In the genomic region with DNA sequence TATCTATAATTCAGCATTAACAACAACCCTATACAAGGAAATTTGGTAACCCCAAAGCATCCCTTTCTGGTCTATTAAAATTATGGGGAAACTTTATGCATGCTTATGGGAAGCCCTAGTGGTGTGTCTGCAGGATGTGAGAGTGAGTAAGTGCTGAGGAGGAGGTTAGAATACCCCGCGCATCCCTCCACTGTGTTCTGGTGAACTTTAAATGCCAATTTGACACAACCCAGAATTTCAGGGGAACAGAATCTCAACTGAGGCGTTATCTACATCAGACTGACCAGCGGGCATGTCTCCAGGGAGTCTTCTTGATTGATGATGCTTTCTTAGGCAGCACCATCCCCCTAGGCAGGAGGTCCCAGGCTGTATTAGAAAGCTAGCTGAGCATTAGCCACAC, we compare ENCODE assay signal across 34 mouse cellular contexts. TPM values are rescaled to one million over a fixed set of nuclear protein-coding genes. Genes with fewer than 3 reads are reported as not detected.
DNase-seq lines count a peak whose midpoint lies in the region; ATAC-seq and TF ChIP-seq lines count a peak whose summit lies in the region.
"Had no signal": no experiment of that assay in that cellular context is flagged by ENCODE, and none has a peak within 500 bp of the region (broad histone marks: within the 10 kb centered on the region; RNA-seq: fewer than 3 reads in every experiment).

No protein-coding gene starts in this region.

- H3K4me2 ChIP-seq in hindbrain, embryonic 13.5 days = no peak overlapping the region
- H3K4me2 ChIP-seq: embryonic facial prominence, embryonic 13.5 days; forebrain, embryonic 12.5 days; forebrain, embryonic 15.5 days; heart, embryonic 11.5 days; hindbrain, embryonic 15.5 days had no signal

- H3K9me3 ChIP-seq in hindbrain, embryonic 10.5 days = no peaks in the 10 kb centered on the region
- H3K9me3 ChIP-seq in hindbrain, embryonic 13.5 days = no peaks in the 10 kb centered on the region
- H3K9me3 ChIP-seq: embryonic facial prominence, embryonic 10.5 days; embryonic facial prominence, embryonic 13.5 days; forebrain, embryonic 12.5 days; forebrain, embryonic 15.5 days; hindbrain, embryonic 15.5 days had no signal

- no peak for TF ChIP-seq CTCF in gastrocnemius, adult 2 months (IDR thresholded peaks at IDR 0.05)

- no peak for ATAC-seq in hindbrain, embryonic 13.5 days (ENCODE audit: low FRiP score)
- ATAC-seq: forebrain, embryonic 15.5 days; inflammation-experienced regulatory T-cells, adult 6 months; intestine, embryonic 16.5 days; Patski had no signal

- intact Hi-C loops in gastrocnemius, adult 2 months (cut with DNase I) = no loop called here

- no peak overlapping the region for H3K9ac ChIP-seq in hindbrain, embryonic 13.5 days
- H3K9ac ChIP-seq: embryonic facial prominence, embryonic 13.5 days; forebrain, embryonic 12.5 days; forebrain, embryonic 15.5 days; hindbrain, embryonic 15.5 days had no signal

- H3K4me1 ChIP-seq in hindbrain, embryonic 10.5 days (replicated peaks) = peaks cover 15% of the 10 kb centered on the region
- 0 out of 2 replicates have a peak, but pooled peaks cover 11% of the 10 kb centered on the region for H3K4me1 ChIP-seq in hindbrain, embryonic 13.5 days (replicated peaks)
- H3K4me1 ChIP-seq: forebrain, embryonic 15.5 days; hindbrain, embryonic 15.5 days had no signal

- H3K36me3 ChIP-seq in hindbrain, embryonic 10.5 days = no peaks in the 10 kb centered on the region
- no peaks in the 10 kb centered on the region for H3K36me3 ChIP-seq in hindbrain, embryonic 13.5 days
- H3K36me3 ChIP-seq: embryonic facial prominence, embryonic 10.5 days; embryonic facial prominence, embryonic 13.5 days; forebrain, embryonic 12.5 days; forebrain, embryonic 15.5 days; hindbrain, embryonic 15.5 days had no signal

- no peak overlapping the region for H3K27ac ChIP-seq in hindbrain, embryonic 10.5 days
- H3K27ac ChIP-seq in hindbrain, embryonic 13.5 days = no peak overlapping the region
- H3K27ac ChIP-seq in gastrocnemius, adult 2 months = no peak overlapping the region
- H3K27ac ChIP-seq: embryonic facial prominence, embryonic 10.5 days; embryonic facial prominence, embryonic 13.5 days; forebrain, embryonic 12.5 days; forebrain, embryonic 15.5 days; hindbrain, embryonic 15.5 days had no signal

- no peaks in the 10 kb centered on the region for H3K27me3 ChIP-seq in hindbrain, embryonic 10.5 days (ENCODE audit: insufficient read depth, poor library complexity, severe bottlenecking)
- H3K27me3 ChIP-seq in hindbrain, embryonic 13.5 days = 0 out of 2 replicates have a peak, but pooled peaks cover 5% of the 10 kb centered on the region
- H3K27me3 ChIP-seq: CH12.LX; embryonic facial prominence, embryonic 13.5 days; forebrain, embryonic 12.5 days; forebrain, embryonic 15.5 days; hindbrain, embryonic 15.5 days; Patski had no signal

- peak; percentile 16 for DNase-seq in embryo, embryonic 11 days
- no peak for DNase-seq in embryo, embryonic 9.5 days (ENCODE audit: extremely low spot score)
- DNase-seq in hindbrain, embryonic 10.5 days (ENCODE audit: low spot score) = peak; percentile 20
- DNase-seq in 3T3-L1 (ENCODE audit: low read depth, low spot score) = peak; percentile 0
- peak; percentile 39 for DNase-seq in induced T-regulatory cell, adult 2 months (ENCODE audit: low read depth)
- DNase-seq in layer of hippocampus, postnatal 14 days (ENCODE audit: low spot score in 2 of 2) = no peak
- DNase-seq in gastrocnemius, adult 2 months = no peak
- DNase-seq: adrenal gland, adult 2 months; adrenal gland, postnatal 14 days; B cell, adult 2 months; cerebellum, adult 18-20 months; cerebellum, adult 9-10 months; gastrocnemius, postnatal 25 days; heart, adult 2 months; kidney, adult 18-20 months had no signal

- H3K4me3 ChIP-seq in hindbrain, embryonic 10.5 days = no peak overlapping the region
- no peak overlapping the region for H3K4me3 ChIP-seq in hindbrain, embryonic 13.5 days
- H3K4me3 ChIP-seq in gastrocnemius, adult 2 months = no peak overlapping the region
- H3K4me3 ChIP-seq: embryonic facial prominence, embryonic 10.5 days; embryonic facial prominence, embryonic 13.5 days; erythroblast, embryonic 14.5 days; forebrain, embryonic 12.5 days; forebrain, embryonic 15.5 days; heart, adult 2 months; hindbrain, embryonic 15.5 days had no signal

- WGBS in hindbrain, embryonic 10.5 days = 66% methylated on average over 4 of the region's 4 CpGs
- 44% methylated on average over 4 of the region's 4 CpGs for WGBS in hindbrain, embryonic 13.5 days

RNA-seq across cellular contexts. Expression of gene H2-T24, which starts 5.5 kb away (rescaled TPM):
- polyA plus RNA-seq in hindbrain, embryonic 10.5 days (2016; fragmentation: Nextera tagmentation; extraction: Ambion mirVana) = 4.3 and 4.9 TPM in 2 replicates
- polyA plus RNA-seq in hindbrain, embryonic 13.5 days (2015; fragmentation: Nextera tagmentation; extraction: Ambion mirVana) = 8.8 and 9.5 TPM in 2 replicates
- 1 to 10 TPM; 1.0 to 1.1 TPM for total RNA-seq in layer of hippocampus, postnatal 14 days (2021)
- 1 to 10 TPM; 2.0 to 2.5 TPM for total RNA-seq in gastrocnemius, adult 2 months (2021)

RNA-seq across cellular contexts. Expression of gene H2-T23, which starts 6.8 kb away (rescaled TPM):
- polyA plus RNA-seq in hindbrain, embryonic 10.5 days (2016; fragmentation: Nextera tagmentation; extraction: Ambion mirVana) = 4.0 and 4.2 TPM in 2 replicates
- 3.2 and 3.3 TPM in 2 replicates for polyA plus RNA-seq in hindbrain, embryonic 13.5 days (2015; fragmentation: Nextera tagmentation; extraction: Ambion mirVana)
- 1 to 10 TPM; 3.0 to 3.6 TPM for total RNA-seq in layer of hippocampus, postnatal 14 days (2021)
- total RNA-seq in gastrocnemius, adult 2 months (2021) = 1 to 10 TPM; 6.3 to 9.2 TPM

RNA-seq across cellular contexts. Expression of gene H2-T22, which starts 16.6 kb away (rescaled TPM):
- 7.4 and 8.9 TPM in 2 replicates for polyA plus RNA-seq in hindbrain, embryonic 10.5 days (2016; fragmentation: Nextera tagmentation; extraction: Ambion mirVana)
- 6.7 and 7.0 TPM in 2 replicates for polyA plus RNA-seq in hindbrain, embryonic 13.5 days (2015; fragmentation: Nextera tagmentation; extraction: Ambion mirVana)
- 1 to 10 TPM; 9.1 to 9.2 TPM for total RNA-seq in layer of hippocampus, postnatal 14 days (2021)
- 1 to 10 TPM; 8.8 to 9.7 TPM for total RNA-seq in gastrocnemius, adult 2 months (2021)

RNA-seq across cellular contexts. Expression of gene Gm6034, which starts 16.9 kb away (rescaled TPM):
- polyA plus RNA-seq in hindbrain, embryonic 10.5 days (2016; fragmentation: Nextera tagmentation; extraction: Ambion mirVana) = not detected in 2 replicates
- not detected in 2 replicates for polyA plus RNA-seq in hindbrain, embryonic 13.5 days (2015; fragmentation: Nextera tagmentation; extraction: Ambion mirVana)
- total RNA-seq in layer of hippocampus, postnatal 14 days (2021) = not detected
- total RNA-seq in gastrocnemius, adult 2 months (2021) = not detected
- total RNA-seq: adrenal gland, postnatal 14 days; G1E; gastrocnemius, adult 8-10 months; gastrocnemius, postnatal 25 days; heart, adult 2 months; heart, postnatal 25 days; hematopoietic stem cell, adult 5-6 weeks had no signal
- polyA plus RNA-seq: embryonic facial prominence, embryonic 10.5 days; embryonic facial prominence, embryonic 13.5 days; erythroblast, embryonic 14.5 days; forebrain, embryonic 12.5 days; forebrain, embryonic 15.5 days; G1E; gonadal fat pad, adult 2 months; heart, adult 2 months; heart, embryonic 11.5 days; heart, embryonic 14.5 days; heart, postnatal 0 days; hindbrain, embryonic 15.5 days; Patski had no signal

RNA-seq across cellular contexts. Expression of gene Gm11127, which starts 32.3 kb away (rescaled TPM):
- polyA plus RNA-seq in hindbrain, embryonic 10.5 days (2016; fragmentation: Nextera tagmentation; extraction: Ambion mirVana) = not detected in 2 replicates
- not detected in 2 replicates for polyA plus RNA-seq in hindbrain, embryonic 13.5 days (2015; fragmentation: Nextera tagmentation; extraction: Ambion mirVana)
- under 1 TPM; 0.31 to 0.32 TPM for total RNA-seq in layer of hippocampus, postnatal 14 days (2021)
- 1 to 10 TPM; 1.5 to 2.1 TPM for total RNA-seq in gastrocnemius, adult 2 months (2021)
- total RNA-seq: G1E; hematopoietic stem cell, adult 5-6 weeks had no signal
- polyA plus RNA-seq: adrenal gland, adult 2 months; embryonic facial prominence, embryonic 10.5 days; embryonic facial prominence, embryonic 13.5 days; erythroblast, embryonic 14.5 days; forebrain, embryonic 12.5 days; forebrain, embryonic 15.5 days; G1E; heart, adult 2 months; heart, embryonic 11.5 days; heart, embryonic 14.5 days; heart, postnatal 0 days; hindbrain, embryonic 15.5 days had no signal

Comparison
In these comparisons a context has a peak if more than half of its experiments do, and no peak if none do; other contexts are left out.
1. DNase-seq: peak in embryo, embryonic 11 days (single experiment), hindbrain, embryonic 10.5 days (single experiment), 3T3-L1 (single experiment) and induced T-regulatory cell, adult 2 months (single experiment); none in embryo, embryonic 9.5 days (single experiment), layer of hippocampus, postnatal 14 days (0 of 2) and gastrocnemius, adult 2 months (single experiment).